In genomic region chr11:80184531-80185071, GRCm38 (mm10) we compare ENCODE assay signal across 10 mouse cellular contexts. TPM values are rescaled to one million over a fixed set of nuclear protein-coding genes. Genes with fewer than 3 reads are reported as not detected.
DNase-seq lines count a peak whose midpoint lies in the region; ATAC-seq and TF ChIP-seq lines count a peak whose summit lies in the region.
"Had no signal": no experiment of that assay in that cellular context is flagged by ENCODE, and none has a peak within 500 bp of the region (broad histone marks: within the 10 kb centered on the region; RNA-seq: fewer than 3 reads in every experiment).

No protein-coding gene starts in this region.

- no peak overlapping the region for H3K9ac ChIP-seq in limb, embryonic 14.5 days (ENCODE audit: low read depth, low read length, severe bottlenecking)
- peak overlapping the region; percentile 96 for H3K9ac ChIP-seq in stomach, embryonic 16.5 days (ENCODE audit: low read length)

- 79% methylated on average over 6 of the region's 6 CpGs for WGBS in spleen, adult 2 months
- WGBS in limb, embryonic 14.5 days = 88% methylated on average over 6 of the region's 6 CpGs
- WGBS in stomach, embryonic 16.5 days = 83% methylated on average over 6 of the region's 6 CpGs

- H3K9me3 ChIP-seq in limb, embryonic 14.5 days (ENCODE audit: control insufficient read depth, low read length) = no peaks in the 10 kb centered on the region
- H3K9me3 ChIP-seq in stomach, embryonic 16.5 days (replicated peaks; ENCODE audit: control insufficient read depth, low read length) = no peaks in the 10 kb centered on the region

- peak; percentile 89 for DNase-seq in heart, adult 11 months
- no peak for DNase-seq in heart, postnatal 25 days (ENCODE audit: low spot score)
- no peak for DNase-seq in spleen, adult 2 months (ENCODE audit: low read depth in 1 of 2, low spot score in 2 of 2)
- DNase-seq in spleen, postnatal 36 days (ENCODE audit: low spot score in 2 of 2) = no peak
- DNase-seq in limb, embryonic 14.5 days (ENCODE audit: low spot score) = no peak
- DNase-seq in thymus, postnatal 36 days = no peak
- no peak for DNase-seq in thymus, postnatal 10 days (ENCODE audit: low spot score in 2 of 2)
- DNase-seq: cerebellum, adult 9-11 months; kidney, postnatal 25 days had no signal

- no peaks in the 10 kb centered on the region for H3K27me3 ChIP-seq in spleen, adult 2 months (ENCODE audit: control insufficient read depth, insufficient read depth, low read length)
- H3K27me3 ChIP-seq in limb, embryonic 14.5 days (ENCODE audit: control insufficient read depth, insufficient read depth, low read length) = no peaks in the 10 kb centered on the region
- no peaks in the 10 kb centered on the region for H3K27me3 ChIP-seq in stomach, embryonic 16.5 days (ENCODE audit: control insufficient read depth, insufficient read depth, low read length)

- peak overlapping the region; percentile 90; the same call in 1 of the 2 replicates for H3K27ac ChIP-seq in spleen, adult 2 months (ENCODE audit: insufficient read depth, low read length)
- no peak overlapping the region for H3K27ac ChIP-seq in limb, embryonic 14.5 days (replicated peaks; ENCODE audit: low read depth, low read length)
- H3K27ac ChIP-seq in stomach, embryonic 16.5 days (ENCODE audit: low read length) = peak overlapping the region; percentile 88; the same call in 1 of the 2 replicates

- no peak for ATAC-seq in limb, embryonic 14.5 days (ENCODE audit: low FRiP score, low read depth)
- ATAC-seq in stomach, embryonic 16.5 days (ENCODE audit: insufficient read depth, low FRiP score) = no peak

- H3K36me3 ChIP-seq in spleen, adult 2 months (ENCODE audit: control insufficient read depth, insufficient read depth, low read length) = no peaks in the 10 kb centered on the region; the same call in 1 of the 2 replicates
- H3K36me3 ChIP-seq in limb, embryonic 14.5 days (ENCODE audit: control insufficient read depth, insufficient read depth, low read length) = no peaks in the 10 kb centered on the region
- H3K36me3 ChIP-seq in stomach, embryonic 16.5 days (ENCODE audit: control insufficient read depth, insufficient read depth, low read length) = no peaks in the 10 kb centered on the region

- TF ChIP-seq POLR2A in spleen, adult 2 months (IDR thresholded peaks at IDR 0.05; ENCODE audit: low read depth, low read length) = no peak
- no peak for TF ChIP-seq POLR2A in limb, embryonic 14.5 days (IDR thresholded peaks at IDR 0.05; ENCODE audit: borderline replicate concordance, extremely low read depth, insufficient read depth, insufficient read length)

- no peaks in the 10 kb centered on the region for H3K4me1 ChIP-seq in spleen, adult 2 months (ENCODE audit: control insufficient read depth, insufficient read depth, insufficient read length)
- H3K4me1 ChIP-seq in limb, embryonic 14.5 days (ENCODE audit: control insufficient read depth, insufficient read depth, low read length) = no peaks in the 10 kb centered on the region
- H3K4me1 ChIP-seq in stomach, embryonic 16.5 days (ENCODE audit: control insufficient read depth, insufficient read depth, low read length) = no peaks in the 10 kb centered on the region

- H3K4me3 ChIP-seq in spleen, adult 2 months (ENCODE audit: extremely low read depth, insufficient read depth, insufficient read length) = no peak overlapping the region
- H3K4me3 ChIP-seq in limb, embryonic 14.5 days (replicated peaks; ENCODE audit: low read length) = peak overlapping the region; percentile 67
- peak overlapping the region; percentile 90 for H3K4me3 ChIP-seq in stomach, embryonic 16.5 days (replicated peaks; ENCODE audit: low read length)

- intact Hi-C loops in heart, postnatal 25 days (cut with DNase I) = loop anchor here (2.0 to 5.0 kb wide), 4 partner anchors 24 to 97 kb away; partner anchors contain the start of genes Adap2, Atad5, Rhot1 and Tefm

- H3K4me2 ChIP-seq in limb, embryonic 14.5 days (replicated peaks; ENCODE audit: low read depth, low read length, severe bottlenecking) = peak overlapping the region; percentile 69
- H3K4me2 ChIP-seq in stomach, embryonic 16.5 days (ENCODE audit: low read depth, low read length) = peak overlapping the region; percentile 69

- no peak for TF ChIP-seq CTCF in spleen, adult 2 months (IDR thresholded peaks at IDR 0.05; ENCODE audit: extremely low read depth, insufficient read depth, insufficient read length, insufficient replicate concordance)

RNA-seq across cellular contexts. Expression of gene Rnf135, which starts 0.9 kb away (rescaled TPM):
- 1 to 10 TPM; 5.8 to 6.0 TPM for total RNA-seq in heart, postnatal 25 days (2021)
- 7.3 and 10.0 TPM in 2 replicates for polyA plus RNA-seq in spleen, adult 2 months (2012; rRNA removed)
- polyA plus RNA-seq in limb, embryonic 14.5 days (2012; rRNA removed) = 6.0 and 7.2 TPM in 2 replicates
- 6.0 and 7.2 TPM in 2 replicates for polyA plus RNA-seq in limb, embryonic 14.5 days (2014; fragmentation: Nextera tagmentation; extraction: Ambion mirVana)
- polyA plus RNA-seq in stomach, embryonic 16.5 days (2015; fragmentation: Nextera tagmentation; extraction: Ambion mirVana) = 11.6 and 13.3 TPM in 2 replicates

RNA-seq across cellular contexts. Expression of gene Rhot1, which starts 24.2 kb away (rescaled TPM):
- total RNA-seq in heart, postnatal 25 days (2021) = 10 to 100 TPM; 62.4 to 68.1 TPM
- 4.0 and 5.4 TPM in 2 replicates for polyA plus RNA-seq in spleen, adult 2 months (2012; rRNA removed)
- 40.3 and 41.5 TPM in 2 replicates for polyA plus RNA-seq in limb, embryonic 14.5 days (2012; rRNA removed)
- 55.8 and 61.3 TPM in 2 replicates for polyA plus RNA-seq in limb, embryonic 14.5 days (2014; fragmentation: Nextera tagmentation; extraction: Ambion mirVana)
- polyA plus RNA-seq in stomach, embryonic 16.5 days (2015; fragmentation: Nextera tagmentation; extraction: Ambion mirVana) = 43.8 and 48.3 TPM in 2 replicates

RNA-seq across cellular contexts. Expression of gene Adap2, which starts 30.7 kb away (rescaled TPM):
- 10 to 100 TPM; 10.3 to 15.1 TPM for total RNA-seq in heart, postnatal 25 days (2021)
- 12.6 and 16.4 TPM in 2 replicates for polyA plus RNA-seq in spleen, adult 2 months (2012; rRNA removed)
- polyA plus RNA-seq in limb, embryonic 14.5 days (2012; rRNA removed) = 1.2 and 2.8 TPM in 2 replicates
- 1.5 and 2.4 TPM in 2 replicates for polyA plus RNA-seq in limb, embryonic 14.5 days (2014; fragmentation: Nextera tagmentation; extraction: Ambion mirVana)
- polyA plus RNA-seq in stomach, embryonic 16.5 days (2015; fragmentation: Nextera tagmentation; extraction: Ambion mirVana) = 4.4 and 5.6 TPM in 2 replicates

RNA-seq across cellular contexts. Expression of gene Tefm, which starts 42.6 kb away (rescaled TPM):
- 10 to 100 TPM; 25.8 to 29.7 TPM for total RNA-seq in heart, postnatal 25 days (2021)
- 1.9 and 2.2 TPM in 2 replicates for polyA plus RNA-seq in spleen, adult 2 months (2012; rRNA removed)
- polyA plus RNA-seq in limb, embryonic 14.5 days (2012; rRNA removed) = 17.2 and 19.2 TPM in 2 replicates
- polyA plus RNA-seq in limb, embryonic 14.5 days (2014; fragmentation: Nextera tagmentation; extraction: Ambion mirVana) = 23.8 and 24.3 TPM in 2 replicates
- polyA plus RNA-seq in stomach, embryonic 16.5 days (2015; fragmentation: Nextera tagmentation; extraction: Ambion mirVana) = 22.6 and 23.0 TPM in 2 replicates
